Mouse (Mus musculus): Measurements from ENCODE around the gene Ralbp1. TPM values are rescaled to one million over a fixed set of nuclear protein-coding genes. Genes with fewer than 3 reads are reported as not detected.

The Ralbp1 gene
- polyA plus RNA-seq, 2 experiments = 44.2 to 132 TPM

GRCm38 (mm10) chr17:65806416-65806815 is 79.2 kb downstream of the Ralbp1 start:
- H3K4me3 ChIP-seq (replicated peaks; ENCODE audit: low read length) = no peak overlapping the region
- WGBS = 77% methylated on average over 2 of the region's 2 CpGs
- no peak overlapping the region for H3K4me2 ChIP-seq (replicated peaks; ENCODE audit: low read depth, low read length, severe bottlenecking)
- H3K9me3 ChIP-seq (ENCODE audit: control insufficient read depth, low read length) = no peaks in the 10 kb centered on the region
- peaks cover 31% of the 10 kb centered on the region for H3K36me3 ChIP-seq (ENCODE audit: control insufficient read depth, insufficient read depth, low read length)
- no peaks in the 10 kb centered on the region for H3K4me1 ChIP-seq (ENCODE audit: control insufficient read depth, insufficient read depth, low read length)
- ATAC-seq (ENCODE audit: low FRiP score, low read depth) (no peak), DNase-seq (ENCODE audit: low spot score) (no peak)
- H3K9ac ChIP-seq (ENCODE audit: low read depth, low read length, severe bottlenecking) = no peak overlapping the region
- H3K27me3 ChIP-seq (ENCODE audit: control insufficient read depth, insufficient read depth, low read length) = no peaks in the 10 kb centered on the region
- TF ChIP-seq POLR2A (IDR thresholded peaks at IDR 0.05; ENCODE audit: borderline replicate concordance, extremely low read depth, insufficient read depth, insufficient read length) = no peak
- H3K27ac ChIP-seq (replicated peaks; ENCODE audit: low read depth, low read length) = no peak overlapping the region

- Histone ChIP-seq H3K4me3 (replicated peaks; ENCODE audit: low read length) (no peak overlapping the region), H3K9ac (ENCODE audit: low read depth, low read length, severe bottlenecking) (no peak overlapping the region), H3K27me3 (ENCODE audit: control insufficient read depth, insufficient read depth, low read length) (no peaks in the 10 kb centered on the region), H3K36me3 (ENCODE audit: control insufficient read depth, insufficient read depth, low read length) (peaks cover 27% of the 10 kb centered on the region), H3K4me1 (ENCODE audit: control insufficient read depth, insufficient read depth, low read length) (no peaks in the 10 kb centered on the region), H3K9me3 (ENCODE audit: control insufficient read depth, low read length) (no peaks in the 10 kb centered on the region), H3K4me2 (replicated peaks; ENCODE audit: low read depth, low read length, severe bottlenecking) (no peak overlapping the region), H3K27ac (replicated peaks; ENCODE audit: low read depth, low read length) (no peak overlapping the region)
- ATAC-seq (ENCODE audit: low FRiP score, low read depth) = no peak
- no peak for DNase-seq (ENCODE audit: low spot score)
- 78% methylated on average over 4 of the region's 4 CpGs for WGBS
- TF ChIP-seq POLR2A (IDR thresholded peaks at IDR 0.05; ENCODE audit: borderline replicate concordance, extremely low read depth, insufficient read depth, insufficient read length) = no peak
These were observed 79.6 kb downstream of the Ralbp1 start for GRCm38 (mm10) chr17:65805966-65806365.

GRCm38 (mm10) chr17:65802026-65802425 is 83.6 kb downstream of the Ralbp1 start:
- Histone ChIP-seq H3K4me1 (ENCODE audit: control insufficient read depth, insufficient read depth, low read length) (no peaks in the 10 kb centered on the region), H3K9ac (ENCODE audit: low read depth, low read length, severe bottlenecking) (no peak overlapping the region), H3K36me3 (ENCODE audit: control insufficient read depth, insufficient read depth, low read length) (peaks cover 17% of the 10 kb centered on the region), H3K4me2 (replicated peaks; ENCODE audit: low read depth, low read length, severe bottlenecking) (no peak overlapping the region), H3K27me3 (ENCODE audit: control insufficient read depth, insufficient read depth, low read length) (no peaks in the 10 kb centered on the region), H3K4me3 (replicated peaks; ENCODE audit: low read length) (no peak overlapping the region), H3K9me3 (ENCODE audit: control insufficient read depth, low read length) (no peaks in the 10 kb centered on the region), H3K27ac (replicated peaks; ENCODE audit: low read depth, low read length) (no peak overlapping the region)
- TF ChIP-seq POLR2A (IDR thresholded peaks at IDR 0.05; ENCODE audit: borderline replicate concordance, extremely low read depth, insufficient read depth, insufficient read length) = no peak
- DNase-seq (ENCODE audit: low spot score) (no peak), ATAC-seq (ENCODE audit: low FRiP score, low read depth) (no peak)
- WGBS = 79% methylated on average over 4 of the region's 4 CpGs

- no peak overlapping the region for H3K4me3 ChIP-seq (replicated peaks; ENCODE audit: low read length)
- H3K27me3 ChIP-seq (ENCODE audit: control insufficient read depth, insufficient read depth, low read length) = no peaks in the 10 kb centered on the region
- no peak for TF ChIP-seq POLR2A (IDR thresholded peaks at IDR 0.05; ENCODE audit: borderline replicate concordance, extremely low read depth, insufficient read depth, insufficient read length)
- no peaks in the 10 kb centered on the region for H3K9me3 ChIP-seq (ENCODE audit: control insufficient read depth, low read length)
- no peak overlapping the region for H3K9ac ChIP-seq (ENCODE audit: low read depth, low read length, severe bottlenecking)
- DNase-seq (ENCODE audit: low spot score) (no peak), ATAC-seq (ENCODE audit: low FRiP score, low read depth) (no peak)
- 93% methylated on average over 6 of the region's 6 CpGs for WGBS
- H3K4me1 ChIP-seq (ENCODE audit: control insufficient read depth, insufficient read depth, low read length) = no peaks in the 10 kb centered on the region
- no peak overlapping the region for H3K27ac ChIP-seq (replicated peaks; ENCODE audit: low read depth, low read length)
- no peak overlapping the region for H3K4me2 ChIP-seq (replicated peaks; ENCODE audit: low read depth, low read length, severe bottlenecking)
- H3K36me3 ChIP-seq (ENCODE audit: control insufficient read depth, insufficient read depth, low read length) = peaks cover 17% of the 10 kb centered on the region
These were observed 85.1 kb downstream of the Ralbp1 start for GRCm38 (mm10) chr17:65800451-65800850.

GRCm38 (mm10) chr17:65799353-65799752 is 86.2 kb downstream of the Ralbp1 start:
- no peak for TF ChIP-seq POLR2A (IDR thresholded peaks at IDR 0.05; ENCODE audit: borderline replicate concordance, extremely low read depth, insufficient read depth, insufficient read length)
- DNase-seq (ENCODE audit: low spot score) (no peak), ATAC-seq (ENCODE audit: low FRiP score, low read depth) (no peak)
- no peaks in the 10 kb centered on the region for H3K27me3 ChIP-seq (ENCODE audit: control insufficient read depth, insufficient read depth, low read length)
- H3K4me2 ChIP-seq (replicated peaks; ENCODE audit: low read depth, low read length, severe bottlenecking) = no peak overlapping the region
- no peak overlapping the region for H3K27ac ChIP-seq (replicated peaks; ENCODE audit: low read depth, low read length)
- no peak overlapping the region for H3K4me3 ChIP-seq (replicated peaks; ENCODE audit: low read length)
- no peak overlapping the region for H3K9ac ChIP-seq (ENCODE audit: low read depth, low read length, severe bottlenecking)
- WGBS = 86% methylated on average over 1 of the region's 1 CpGs
- H3K9me3 ChIP-seq (ENCODE audit: control insufficient read depth, low read length) = no peaks in the 10 kb centered on the region
- H3K4me1 ChIP-seq (ENCODE audit: control insufficient read depth, insufficient read depth, low read length) = no peaks in the 10 kb centered on the region
- H3K36me3 ChIP-seq (ENCODE audit: control insufficient read depth, insufficient read depth, low read length) = peaks cover 19% of the 10 kb centered on the region

- Histone ChIP-seq H3K27ac (replicated peaks; ENCODE audit: low read depth, low read length) (no peak overlapping the region), H3K4me2 (replicated peaks; ENCODE audit: low read depth, low read length, severe bottlenecking) (no peak overlapping the region), H3K9ac (ENCODE audit: low read depth, low read length, severe bottlenecking) (no peak overlapping the region), H3K27me3 (ENCODE audit: control insufficient read depth, insufficient read depth, low read length) (no peaks in the 10 kb centered on the region), H3K4me3 (replicated peaks; ENCODE audit: low read length) (no peak overlapping the region), H3K4me1 (ENCODE audit: control insufficient read depth, insufficient read depth, low read length) (no peaks in the 10 kb centered on the region), H3K9me3 (ENCODE audit: control insufficient read depth, low read length) (no peaks in the 10 kb centered on the region), H3K36me3 (ENCODE audit: control insufficient read depth, insufficient read depth, low read length) (peaks cover 15% of the 10 kb centered on the region; the same call in 1 of the 2 replicates)
- DNase-seq (ENCODE audit: low spot score) (no peak), ATAC-seq (ENCODE audit: low FRiP score, low read depth) (no peak)
- 65% methylated on average over 4 of the region's 4 CpGs for WGBS
- TF ChIP-seq POLR2A (IDR thresholded peaks at IDR 0.05; ENCODE audit: borderline replicate concordance, extremely low read depth, insufficient read depth, insufficient read length) = no peak
These were observed 87.2 kb downstream of the Ralbp1 start for GRCm38 (mm10) chr17:65798446-65798845.

Other genes starting within 250 kb of the Ralbp1 start
- gene Txndc2, start 243.6 kb downstream of the Ralbp1 start, polyA plus RNA-seq (2012; rRNA removed) = 0.08 and 0.14 TPM in 2 replicates
- gene Txndc2, start 243.6 kb downstream of the Ralbp1 start, polyA plus RNA-seq (2014; fragmentation: Nextera tagmentation; extraction: Ambion mirVana) = 0.10 and 0.22 TPM in 2 replicates
- 36.3 and 42.8 TPM in 2 replicates for gene Rab31, start 113.0 kb downstream of the Ralbp1 start, polyA plus RNA-seq (2012; rRNA removed)
- 62.8 and 67.8 TPM in 2 replicates for gene Rab31, start 113.0 kb downstream of the Ralbp1 start, polyA plus RNA-seq (2014; fragmentation: Nextera tagmentation; extraction: Ambion mirVana)
- gene Ppp4r1, start 103.2 kb downstream of the Ralbp1 start, polyA plus RNA-seq (2012; rRNA removed) = 67.6 and 74.3 TPM in 2 replicates
- 43.7 and 47.3 TPM in 2 replicates for gene Ppp4r1, start 103.2 kb downstream of the Ralbp1 start, polyA plus RNA-seq (2014; fragmentation: Nextera tagmentation; extraction: Ambion mirVana)
- 91.8 and 103 TPM in 2 replicates for gene Twsg1, start 65.4 kb upstream of the Ralbp1 start, polyA plus RNA-seq (2012; rRNA removed)
- gene Twsg1, start 65.4 kb upstream of the Ralbp1 start, polyA plus RNA-seq (2014; fragmentation: Nextera tagmentation; extraction: Ambion mirVana) = 158 and 175 TPM in 2 replicates
- gene Ankrd12, start 191.3 kb upstream of the Ralbp1 start, polyA plus RNA-seq (2012; rRNA removed) = 7.9 and 10.9 TPM in 2 replicates
- 22.5 and 27.5 TPM in 2 replicates for gene Ankrd12, start 191.3 kb upstream of the Ralbp1 start, polyA plus RNA-seq (2014; fragmentation: Nextera tagmentation; extraction: Ambion mirVana)
- gene Ndufv2, start 215.8 kb upstream of the Ralbp1 start, polyA plus RNA-seq (2012; rRNA removed) = 73.1 and 115 TPM in 2 replicates
- gene Ndufv2, start 215.8 kb upstream of the Ralbp1 start, polyA plus RNA-seq (2014; fragmentation: Nextera tagmentation; extraction: Ambion mirVana) = 315 and 316 TPM in 2 replicates
- 53.3 and 55.8 TPM in 2 replicates for gene Washc1, start 225.7 kb upstream of the Ralbp1 start, polyA plus RNA-seq (2012; rRNA removed)
- 39.4 and 41.7 TPM in 2 replicates for gene Washc1, start 225.7 kb upstream of the Ralbp1 start, polyA plus RNA-seq (2014; fragmentation: Nextera tagmentation; extraction: Ambion mirVana)
- gene Ddx11, start 237.7 kb upstream of the Ralbp1 start, polyA plus RNA-seq (2012; rRNA removed) = 27.8 and 30.3 TPM in 2 replicates
- gene Ddx11, start 237.7 kb upstream of the Ralbp1 start, polyA plus RNA-seq (2014; fragmentation: Nextera tagmentation; extraction: Ambion mirVana) = 13.1 and 15.3 TPM in 2 replicates

Data from limb, embryonic 14.5 days (tissue).